Mouse (Mus musculus) urinary bladder, postnatal 4 days (tissue): ENCODE measurements around the gene Svs5.

Source experiments
- DNase-seq, 2 experiments: peaks; one replicate each; pipeline ENCODE4 v3.0.0; 2021 to 2022; ENCODE audit warnings: low spot score in 2 of 2

Gene Svs5

DNA sequence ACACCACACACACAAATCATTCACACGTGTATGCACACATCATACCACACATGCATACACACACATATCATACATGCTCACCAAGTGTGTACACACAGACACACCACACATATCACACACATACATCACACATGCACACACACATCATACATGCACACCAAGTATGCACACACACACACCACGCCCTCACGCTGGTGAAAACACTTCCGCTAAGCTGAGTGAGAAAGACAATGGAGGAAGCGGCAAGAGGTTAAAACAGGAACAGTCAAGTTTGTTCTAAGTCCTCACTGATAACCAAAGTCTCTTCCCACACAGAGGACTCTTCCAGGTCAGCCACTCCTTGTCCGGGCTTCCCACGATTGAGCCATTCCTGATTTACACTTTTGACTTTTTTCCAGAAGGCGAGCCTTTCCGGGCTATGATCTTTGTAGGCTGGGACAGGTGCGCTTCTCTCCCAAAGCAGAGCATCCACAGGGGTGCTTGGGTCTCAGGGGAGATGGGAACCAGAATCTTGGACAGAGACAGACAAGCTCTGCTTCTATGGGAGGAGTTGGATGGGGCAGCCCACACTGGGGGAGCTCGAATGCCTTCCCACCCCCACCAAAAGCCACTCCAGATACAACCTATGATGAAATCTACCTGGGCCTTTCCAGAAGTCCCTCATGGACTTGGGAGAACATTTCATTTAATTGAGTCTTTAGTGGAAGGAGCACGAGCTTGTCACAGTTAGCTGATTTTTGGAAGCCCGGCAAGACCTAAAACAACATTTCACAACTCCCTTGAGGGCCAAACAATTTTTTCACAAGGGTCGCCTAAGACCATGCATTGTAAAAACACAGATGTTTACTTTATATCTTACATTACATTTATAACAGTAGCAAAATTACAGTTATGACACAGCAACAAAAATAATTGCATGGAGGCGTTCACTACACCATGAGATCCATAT is 45.2 kb downstream of the Svs5 start:
- DNase-seq, result no peak

DNA sequence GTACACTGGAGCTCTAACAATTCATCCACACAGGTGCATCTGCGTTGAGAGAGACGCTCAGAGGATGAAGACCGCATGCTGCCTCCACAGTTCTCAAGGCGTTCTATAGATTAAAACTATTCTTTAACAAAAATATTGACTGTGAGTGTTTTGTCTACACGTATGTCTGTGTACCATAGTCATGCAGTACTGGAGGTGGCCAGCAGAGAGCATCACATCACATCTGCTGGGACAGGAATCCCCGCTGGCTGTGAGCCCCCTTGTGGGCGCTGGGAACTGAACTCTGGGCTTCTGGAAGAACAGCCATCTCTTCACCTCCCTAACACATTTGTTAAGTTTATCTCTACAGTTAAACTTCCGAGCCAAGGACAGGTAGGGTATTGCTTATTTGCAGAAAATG is 49.2 kb downstream of the Svs5 start:
- no peak for DNase-seq

DNA sequence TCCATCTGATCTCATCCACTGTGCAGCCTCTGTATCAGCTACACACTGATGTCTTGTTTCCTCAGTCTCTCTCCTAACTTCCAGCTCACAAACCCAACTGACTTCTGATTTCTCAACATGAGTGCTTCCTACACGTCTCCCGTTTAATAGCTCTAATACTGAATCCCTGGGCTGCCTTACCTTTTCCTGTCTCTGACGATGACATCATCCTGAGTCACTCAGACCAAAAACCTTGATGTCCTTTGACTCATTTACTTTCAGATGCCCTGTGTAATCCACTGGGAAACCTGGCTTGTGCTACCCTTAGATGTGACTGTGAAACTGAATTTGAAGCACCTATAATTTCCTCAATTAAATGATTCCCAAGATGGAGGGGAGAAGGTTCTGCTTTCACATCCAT is 50.4 kb downstream of the Svs5 start:
- no peak for DNase-seq
